Mouse (Mus musculus) liver (tissue): ENCODE data around the gene Mrpl4.
"Not testable (repeated sequence)": the region's sequence is repeated elsewhere in the genome, so short reads cannot be mapped to it uniquely, and the experiment has no call there.

Experiments used
- DNase-seq: peaks from one replicate; pipeline ENCODE4 v3.0.0-alpha.2; 2020; ENCODE audit warnings: mixed read lengths

Gene Mrpl4

GRCm38 (mm10) chr9:20986952-20987686 is 15.4 kb upstream of the Mrpl4 start:
- peak; percentile 42 for DNase-seq

GRCm38 (mm10) chr9:20987953-20988352 is 14.6 kb upstream of the Mrpl4 start:
- DNase-seq: no peak

- DNase-seq: peak; percentile 56
Observed at GRCm38 (mm10) chr9:20990861-20991260, 11.7 kb upstream of the Mrpl4 start.

GRCm38 (mm10) chr9:20991587-20991986 is 11.0 kb upstream of the Mrpl4 start:
- no peak for DNase-seq

- DNase-seq: no peak
Observed at GRCm38 (mm10) chr9:20993165-20993898, 9.2 kb upstream of the Mrpl4 start.

GRCm38 (mm10) chr9:20995069-20995468 is 7.5 kb upstream of the Mrpl4 start:
- no peak for DNase-seq

- DNase-seq: no peak
Observed at GRCm38 (mm10) chr9:20997065-20997464, 5.5 kb upstream of the Mrpl4 start.

GRCm38 (mm10) chr9:20998337-20998736 is 4.2 kb upstream of the Mrpl4 start:
- DNase-seq: not testable (repeated sequence)

GRCm38 (mm10) chr9:21000811-21001210 is 1.7 kb upstream of the Mrpl4 start:
- DNase-seq: peak; percentile 10

GRCm38 (mm10) chr9:21001651-21002200 is 812 bp upstream of the Mrpl4 start:
- DNase-seq: no peak

GRCm38 (mm10) chr9:21002270-21002626 is 290 bp upstream of the Mrpl4 start:
- DNase-seq: no peak

- DNase-seq: no peak
Observed at GRCm38 (mm10) chr9:21007313-21007952, 4.9 kb downstream of the Mrpl4 start.

GRCm38 (mm10) chr9:21008007-21008406 is 5.5 kb downstream of the Mrpl4 start:
- DNase-seq: peak; percentile 16

- no peak for DNase-seq
Observed at GRCm38 (mm10) chr9:21010362-21010761, 7.8 kb downstream of the Mrpl4 start.

- not testable (repeated sequence) for DNase-seq
Observed at GRCm38 (mm10) chr9:21010939-21011541, 8.5 kb downstream of the Mrpl4 start.

GRCm38 (mm10) chr9:21011846-21012312 is 9.3 kb downstream of the Mrpl4 start:
- peak; percentile 44 for DNase-seq

- DNase-seq: peak; percentile 12
Observed at GRCm38 (mm10) chr9:21012368-21012767, 9.8 kb downstream of the Mrpl4 start.

- peak; percentile 52 for DNase-seq
Observed at GRCm38 (mm10) chr9:21014691-21015570, 12.4 kb downstream of the Mrpl4 start.

- peak; percentile 70 for DNase-seq
Observed at GRCm38 (mm10) chr9:21015571-21016130, 13.1 kb downstream of the Mrpl4 start, which contains the start of gene Icam1. Gene Icam1 (plus strand): TSS chr9:21015985.

- DNase-seq: no peak
Observed at GRCm38 (mm10) chr9:21016331-21017176, 14.0 kb downstream of the Mrpl4 start.
